Mouse (Mus musculus) myocyte (in vitro differentiated cells): ENCODE results near the gene Ptprt.

Experiments
- POLR2A ChIP-seq: IDR thresholded peaks from one replicate; pipeline ENCODE4 v1.6.1; 2011; ENCODE audit warnings: low read depth, mild to moderate bottlenecking, control low read depth, moderate library complexity; ENCODE audit not compliant: insufficient read length
- USF1 ChIP-seq: IDR thresholded peaks from one replicate; pipeline ENCODE4 v1.6.1; 2011; ENCODE audit warnings: low read depth, mild to moderate bottlenecking, control low read depth, moderate library complexity

GRCm38 (mm10) chr2:162657541-162657940, 3.4 kb downstream of the Ptprt start:
- no peak for TF ChIP-seq POLR2A
- TF ChIP-seq USF1 = no peak
